Mouse (Mus musculus) liver, embryonic 11.5 days (tissue): ENCODE data around the gene Tmod4. TPM values are rescaled to one million over a fixed set of nuclear protein-coding genes. Genes with fewer than 3 reads are reported as not detected.
"Not testable (repeated sequence)": the region's sequence is repeated elsewhere in the genome, so short reads cannot be mapped to it uniquely, and the experiment has no call there.

Source experiments
- ATAC-seq: fragments of 200-750 bp; cut with Nextera tagmentation; replicated peaks from 2 replicates; pipeline ENCODE4 v1.8.0; 2017; ENCODE audit warnings: moderate number of reproducible peaks, mild to moderate bottlenecking, moderate TSS enrichment, moderate library complexity; ENCODE audit not compliant: low FRiP score
- DNase-seq: peaks from one replicate; pipeline ENCODE4 v3.0.0-alpha.2; 2017; ENCODE audit warnings: low spot score
- H3K27ac ChIP-seq: fragments of 300-500 bp; sonication (generic); 2 replicates; pipeline ENCODE4 v1.5.1; 2014; ENCODE audit warnings: mild to moderate bottlenecking, low read depth, low read length, control low read depth
- H3K27me3 ChIP-seq: fragments of 300-500 bp; sonication (generic); replicated peaks from 2 replicates; pipeline ENCODE4 v1.6.1; 2014; ENCODE audit warnings: low read length, mixed read lengths; ENCODE audit not compliant: control insufficient read depth, insufficient read depth
- H3K36me3 ChIP-seq: fragments of 300-500 bp; sonication (generic); 2 replicates; pipeline ENCODE4 v1.6.1; 2014; ENCODE audit warnings: mild to moderate bottlenecking, low read length, moderate library complexity, mixed read lengths; ENCODE audit not compliant: control insufficient read depth, insufficient read depth
- H3K4me1 ChIP-seq: fragments of 300-500 bp; sonication (generic); replicated peaks from 2 replicates; pipeline ENCODE4 v1.6.1; 2014; ENCODE audit warnings: low read length, mixed read lengths; ENCODE audit not compliant: control insufficient read depth, insufficient read depth
- H3K4me2 ChIP-seq: fragments of 300-500 bp; sonication (generic); 2 replicates; pipeline ENCODE4 v1.6.1; 2014; ENCODE audit warnings: mild to moderate bottlenecking, control low read depth, moderate library complexity
- H3K4me3 ChIP-seq: fragments of 300-500 bp; sonication (generic); 2 replicates; pipeline ENCODE4 v1.5.1; 2014; ENCODE audit warnings: low read depth, low read length, control low read depth
- H3K9ac ChIP-seq: fragments of 300-500 bp; sonication (generic); 2 replicates; pipeline ENCODE4 v1.6.1; 2014; ENCODE audit warnings: low read depth, low read length, control low read depth
- H3K9me3 ChIP-seq: fragments of 300-500 bp; sonication (generic); 2 replicates; pipeline ENCODE4 v1.6.1; 2016; ENCODE audit warnings: low read length, inconsistent platforms, mixed read lengths; ENCODE audit not compliant: control insufficient read depth
- WGBS: fragments of 180-500 bp; shearing (Covaris S2); extraction: QIAGEN DNeasy Blood & Tissue Kit; methylation state at CpG from one replicate; pipeline ENCODE4 v1.1.7; 2014; 5-methylcytosine and 5-hydroxymethylcytosine counted together
- polyA plus RNA-seq: library from polyadenylated mRNA; unstranded; fragments of >200 nt; fragmentation: Nextera tagmentation; extraction: Ambion mirVana; gene quantifications from 2 replicates; pipeline ENCODE4 v1.2.1, GENCODE M21; 2014

Gene Tmod4
- 1.1 TPM in 2 replicates for polyA plus RNA-seq

DNA sequence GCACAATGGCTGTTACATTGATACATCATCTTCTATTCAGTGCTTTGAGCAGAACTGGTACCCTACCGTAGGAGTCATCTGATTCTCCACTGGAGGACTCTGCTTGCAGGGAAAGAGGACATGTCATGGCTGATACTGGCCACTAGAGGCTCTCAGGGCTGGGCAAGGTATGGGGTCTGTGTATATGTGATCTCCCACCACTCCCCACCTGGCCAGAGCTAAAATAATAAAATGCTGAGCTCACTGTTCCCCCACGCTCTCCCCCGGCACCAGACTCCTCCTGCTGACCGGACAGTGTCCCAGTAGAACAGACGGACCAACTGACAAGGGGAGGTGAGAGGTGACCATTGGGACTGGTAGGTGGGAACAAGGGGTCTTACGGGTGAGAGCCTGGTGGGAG, at the start of gene Tmod4:
Gene Tmod4, plus strand, starts transcription at position 231 of the 400 bp plus-strand sequence.
- Histone ChIP-seq H3K27me3 (no peaks in the 10 kb centered on the region), H3K27ac (no peak within 1 kb of the TSS), H3K36me3 (peaks cover 27% of the 10 kb centered on the region), H3K9ac (no peak within 1 kb of the TSS), H3K4me2 (no peak within 1 kb of the TSS), H3K9me3 (no peaks in the 10 kb centered on the region), H3K4me1 (no peaks in the 10 kb centered on the region), H3K4me3 (no peak within 1 kb of the TSS)
- 0 out of 2 replicates have a peak, but pooled peaks have one; percentile 26 for ATAC-seq
- no peak for DNase-seq
- 65% methylated on average over 6 of the region's 6 CpGs for WGBS

DNA sequence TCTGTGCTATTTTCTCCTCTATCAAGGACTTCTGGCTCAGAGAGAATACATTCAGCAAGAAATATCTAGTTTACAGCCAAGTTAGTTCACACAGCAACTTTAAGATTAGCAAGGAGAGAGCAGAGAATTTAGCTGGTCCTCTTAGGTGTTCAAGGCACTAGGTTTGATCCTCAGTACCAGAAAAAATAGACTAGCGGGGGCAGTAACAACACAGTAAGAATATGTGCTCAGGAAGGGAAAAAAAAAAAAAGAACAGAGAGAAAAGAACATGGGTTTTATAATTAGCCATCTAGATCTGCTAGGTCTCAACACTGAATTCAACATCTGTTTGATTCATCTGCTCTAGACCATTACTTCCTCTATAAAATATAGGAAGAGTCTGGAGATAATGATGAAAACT, 36.2 kb upstream of the Tmod4 start:
- WGBS, result 97% methylated on average over 1 of the region's 1 CpGs

DNA sequence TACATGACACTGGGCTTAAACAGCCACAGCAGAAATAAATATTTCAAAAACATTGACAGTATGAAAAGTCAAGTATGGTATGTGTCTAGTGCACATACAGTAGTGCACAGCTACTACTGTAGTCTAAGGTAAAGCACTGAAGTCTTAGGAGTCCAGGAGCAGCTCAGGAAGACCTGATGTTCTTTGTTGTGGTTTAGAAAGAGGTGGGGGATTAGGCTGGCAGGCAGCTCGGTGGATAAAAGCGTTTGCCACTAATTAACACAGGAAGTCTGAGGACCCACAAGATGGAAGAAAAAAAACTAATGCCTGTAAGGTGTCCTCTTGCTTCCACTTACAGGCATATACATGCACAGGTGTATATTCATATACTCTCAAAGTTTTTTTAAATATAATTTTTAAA, 23.4 kb upstream of the Tmod4 start:
- no peaks in the 10 kb centered on the region for H3K27me3 ChIP-seq
- H3K4me1 ChIP-seq, result peaks cover 11% of the 10 kb centered on the region
- peaks cover 12% of the 10 kb centered on the region; the same call in 1 of the 2 replicates for H3K36me3 ChIP-seq
- DNase-seq (no peak), ATAC-seq (no peak)
- H3K4me2 ChIP-seq, result no peak overlapping the region
- no peaks in the 10 kb centered on the region for H3K9me3 ChIP-seq
- no peak overlapping the region for H3K9ac ChIP-seq
- no peak overlapping the region for H3K4me3 ChIP-seq
- 23% methylated on average over 2 of the region's 2 CpGs for WGBS
- no peak overlapping the region for H3K27ac ChIP-seq

More for the DNA sequence above, 36.2 kb upstream of the Tmod4 start:
- no peaks in the 10 kb centered on the region for H3K27me3 ChIP-seq
- no peak overlapping the region for H3K9ac ChIP-seq
- no peak overlapping the region for H3K27ac ChIP-seq
- peaks cover 6% of the 10 kb centered on the region; the same call in 1 of the 2 replicates for H3K36me3 ChIP-seq
- no peaks in the 10 kb centered on the region for H3K9me3 ChIP-seq
- no peak for ATAC-seq
- H3K4me2 ChIP-seq, result no peak overlapping the region
- DNase-seq, result no peak
- no peaks in the 10 kb centered on the region for H3K4me1 ChIP-seq
- H3K4me3 ChIP-seq, result no peak overlapping the region

DNA sequence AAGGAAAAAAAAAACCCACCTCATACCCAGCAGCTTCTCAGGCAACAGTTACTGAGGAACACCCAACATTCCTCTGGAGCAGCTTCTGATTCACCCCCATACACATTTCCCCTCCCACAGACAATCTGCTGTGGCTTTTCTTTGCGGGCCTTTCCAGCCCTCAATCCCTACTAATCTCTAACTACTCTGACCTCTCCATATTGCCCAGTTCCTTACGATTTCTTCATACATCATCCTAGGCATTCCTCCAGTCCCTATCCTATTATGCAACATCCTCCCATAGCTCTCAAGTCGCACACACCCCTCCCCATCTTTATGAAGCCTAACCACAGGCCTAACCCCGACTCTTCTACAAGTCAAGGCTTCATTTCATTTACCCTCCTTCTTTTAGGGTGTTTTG, 19.2 kb upstream of the Tmod4 start:
- Histone ChIP-seq H3K9me3 (no peaks in the 10 kb centered on the region), H3K36me3 (peaks cover 7% of the 10 kb centered on the region; the same call in 1 of the 2 replicates), H3K27ac (no peak overlapping the region), H3K4me2 (peak overlapping the region; percentile 86), H3K4me3 (peak overlapping the region; percentile 88), H3K9ac (peak overlapping the region; percentile 58), H3K4me1 (peaks cover 11% of the 10 kb centered on the region), H3K27me3 (no peaks in the 10 kb centered on the region)
- WGBS, result 33% methylated on average over 4 of the region's 4 CpGs
- ATAC-seq (no peak), DNase-seq (no peak)

DNA sequence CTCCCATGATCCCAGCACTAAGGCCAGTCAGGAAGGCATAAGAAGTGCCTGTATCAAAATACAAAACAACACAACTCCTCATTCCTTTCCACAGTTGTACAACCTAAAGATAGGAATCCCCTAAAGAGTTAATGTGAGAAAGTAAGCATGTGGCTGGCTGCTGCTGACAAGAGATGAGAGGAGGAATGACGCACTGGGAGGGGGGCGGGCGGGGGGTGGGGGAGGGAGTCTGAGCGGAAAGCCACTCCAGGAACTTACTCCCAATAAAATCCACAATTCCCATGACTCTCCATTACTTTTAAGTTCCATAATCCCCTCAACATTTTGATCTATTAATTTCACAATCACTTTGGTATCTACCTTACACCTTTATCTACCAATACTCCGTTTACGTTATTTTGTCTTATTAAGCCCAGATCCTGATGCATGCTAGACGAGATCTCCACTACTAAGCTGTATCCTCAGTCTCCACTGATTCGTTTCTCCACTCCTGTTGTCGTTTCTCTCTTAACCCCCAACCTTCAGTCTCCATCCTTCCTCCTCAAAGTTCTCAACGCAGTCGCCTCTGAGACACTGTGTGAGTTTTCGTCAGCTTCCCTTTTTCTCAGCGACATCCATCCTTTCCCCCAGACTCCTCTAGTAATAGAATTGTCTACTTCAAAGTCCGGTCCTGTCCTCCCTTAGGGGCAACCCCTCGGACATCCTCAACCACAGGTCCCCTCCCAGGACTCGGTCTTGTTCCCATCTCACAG, 18.5 kb upstream of the Tmod4 start:
- peaks cover 11% of the 10 kb centered on the region for H3K4me1 ChIP-seq
- DNase-seq, result no peak
- under 1% methylated on average over 16 of the region's 16 CpGs for WGBS

DNA sequence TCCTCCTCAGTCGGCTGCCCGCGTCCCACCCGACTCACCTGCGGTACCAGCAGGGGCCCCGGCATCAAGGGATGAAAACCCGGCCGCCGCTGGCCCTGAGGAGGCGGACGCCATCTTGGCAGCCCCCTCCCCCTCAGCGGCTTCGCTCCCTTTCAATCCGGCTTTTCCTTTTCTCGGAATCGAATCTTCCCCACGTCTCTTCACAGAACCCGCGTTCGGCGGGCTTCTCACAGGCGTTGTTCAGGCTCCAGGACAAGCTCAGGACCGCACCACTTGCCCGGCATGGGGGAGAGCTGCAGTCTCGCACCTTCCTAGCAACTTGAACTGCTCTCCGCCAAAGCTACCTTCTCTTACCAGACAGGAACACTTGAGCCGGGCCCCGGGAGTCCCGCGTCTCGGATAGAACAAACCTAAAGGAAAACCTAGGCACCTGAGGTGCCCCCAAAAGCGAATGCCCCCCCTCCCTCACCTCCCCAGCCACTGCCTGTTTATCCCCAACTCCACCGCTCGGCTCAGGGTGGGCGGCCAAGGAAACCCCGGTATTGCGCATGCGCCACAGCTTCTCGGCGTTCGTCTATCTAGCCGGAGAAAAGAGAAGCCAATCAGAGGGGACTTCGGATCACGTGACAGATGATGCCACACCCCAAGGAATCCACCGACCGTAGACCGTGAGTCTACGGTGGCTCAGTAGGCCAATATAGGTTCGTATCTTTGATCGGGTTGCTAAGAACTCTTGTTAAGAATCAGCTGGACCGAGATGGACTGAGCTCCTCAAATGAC, 17.7 kb upstream of the Tmod4 start, which contains the start of gene Pip5k1a:
Gene Pip5k1a, minus strand, starts transcription at position 593 of the 780 bp plus-strand sequence.
- WGBS, result under 1% methylated on average over 51 of the region's 51 CpGs
- Histone ChIP-seq H3K9ac (peak within 1 kb of the TSS; percentile 97), H3K27ac (peak within 1 kb of the TSS; percentile 79), H3K27me3 (no peaks in the 10 kb centered on the region), H3K4me1 (peaks cover 11% of the 10 kb centered on the region), H3K36me3 (0 out of 2 replicates have a peak, but pooled peaks cover 3% of the 10 kb centered on the region), H3K4me2 (peak within 1 kb of the TSS; percentile 86), H3K4me3 (peak within 1 kb of the TSS; percentile 88), H3K9me3 (no peaks in the 10 kb centered on the region)
- DNase-seq (peak; percentile 96), ATAC-seq (peak; percentile 81)

More for the DNA sequence above, 18.5 kb upstream of the Tmod4 start:
- Histone ChIP-seq H3K4me3 (peak overlapping the region; percentile 88), H3K9me3 (no peaks in the 10 kb centered on the region), H3K9ac (peak overlapping the region; percentile 97), H3K36me3 (peaks cover 7% of the 10 kb centered on the region; the same call in 1 of the 2 replicates), H3K27me3 (no peaks in the 10 kb centered on the region), H3K4me2 (peak overlapping the region; percentile 86), H3K27ac (peak overlapping the region; percentile 79)
- ATAC-seq, result 0 out of 2 replicates have a peak, but pooled peaks have one; percentile 1

DNA sequence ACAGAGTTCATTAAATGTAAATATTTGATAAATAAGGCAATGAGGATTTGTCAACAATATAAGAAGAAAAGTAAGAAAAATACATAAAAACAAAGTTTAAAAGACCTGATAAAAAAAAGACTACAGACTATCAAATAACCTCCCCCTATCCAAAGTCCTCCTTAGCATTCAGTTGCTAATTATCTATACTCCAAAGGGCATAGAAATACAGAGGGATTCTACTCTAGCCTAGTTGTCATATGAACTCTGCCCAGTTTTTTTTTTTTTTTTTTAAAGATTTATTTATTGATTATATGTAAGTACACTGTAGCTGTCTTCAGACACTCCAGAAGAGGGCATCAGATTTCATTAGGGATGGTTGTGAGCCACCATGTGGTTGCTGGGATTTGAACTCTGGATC, 17.0 kb upstream of the Tmod4 start:
- H3K27ac ChIP-seq, H3K36me3 ChIP-seq, DNase-seq, ATAC-seq, H3K9me3 ChIP-seq, H3K9ac ChIP-seq, H3K27me3 ChIP-seq: not testable (repeated sequence)
- Histone ChIP-seq H3K4me3 (peak overlapping the region; percentile 88), H3K4me2 (peak overlapping the region; percentile 77), H3K4me1 (peaks cover 16% of the 10 kb centered on the region)

DNA sequence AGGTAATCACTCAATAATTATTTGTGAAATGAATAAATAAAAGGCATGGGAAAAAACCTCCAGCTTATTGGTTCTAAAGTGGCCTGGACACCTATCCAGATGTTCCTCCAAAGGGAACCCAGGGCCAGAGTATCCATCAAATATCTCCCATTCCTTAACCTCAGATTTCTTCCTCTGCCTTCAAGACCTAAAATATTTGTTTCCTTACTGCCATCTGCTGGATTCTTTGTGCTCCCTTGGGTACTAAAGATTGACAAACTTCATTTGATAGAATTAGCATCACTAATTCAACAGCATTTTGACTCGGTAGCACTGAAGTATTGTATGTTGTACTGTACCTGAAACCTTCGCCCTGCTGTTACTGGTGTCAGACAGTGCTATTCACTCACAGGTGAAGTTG, 16.4 kb upstream of the Tmod4 start:
- Histone ChIP-seq H3K4me3 (no peak overlapping the region), H3K9ac (no peak overlapping the region), H3K4me1 (peaks cover 19% of the 10 kb centered on the region), H3K27ac (no peak overlapping the region), H3K4me2 (no peak overlapping the region), H3K27me3 (no peaks in the 10 kb centered on the region), H3K36me3 (0 out of 2 replicates have a peak, but pooled peaks cover 3% of the 10 kb centered on the region), H3K9me3 (no peaks in the 10 kb centered on the region)
- ATAC-seq, result no peak
- 66% methylated on average over 2 of the region's 2 CpGs for WGBS
- no peak for DNase-seq
